Comparison of ENCODE assay signal across 13 mouse cellular contexts in the genomic region with DNA sequence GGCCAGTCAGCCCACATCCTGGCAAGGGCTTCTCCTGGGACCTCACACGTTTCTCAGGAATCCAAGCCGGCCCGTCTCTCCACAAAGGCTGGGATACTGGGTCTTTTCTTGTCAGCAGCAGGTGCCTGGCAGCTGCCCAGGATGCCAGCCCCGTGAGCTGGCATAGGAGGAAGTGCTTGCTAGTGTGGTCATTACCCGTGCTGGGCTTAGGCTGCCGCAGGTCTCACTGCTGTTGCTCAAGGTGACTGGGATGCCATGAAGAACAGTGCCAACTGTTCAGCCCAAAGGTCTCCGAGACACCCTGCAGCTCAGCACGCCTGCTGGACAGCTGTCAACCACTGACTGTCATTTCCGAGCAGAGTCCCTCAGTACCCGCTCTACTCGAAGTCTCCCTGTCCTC. TPM values are rescaled to one million over a fixed set of nuclear protein-coding genes. Genes with fewer than 3 reads are reported as not detected.
A peak's percentile ranks its signal among the peaks of the same experiment; 100 is the strongest.
DNase-seq lines count a peak whose midpoint lies in the region; ATAC-seq and TF ChIP-seq lines count a peak whose summit lies in the region.
"Had no signal": no experiment of that assay in that cellular context is flagged by ENCODE, and none has a peak within 500 bp of the region (broad histone marks: within the 10 kb centered on the region; RNA-seq: fewer than 3 reads in every experiment).

No protein-coding gene starts in this region.

- H3K4me1 ChIP-seq in forebrain, postnatal 0 days (ENCODE audit: insufficient read depth): no peaks in the 10 kb centered on the region
- peaks cover 28% of the 10 kb centered on the region for H3K4me1 ChIP-seq in forebrain, embryonic 10.5 days

- 44% methylated on average over 11 of the region's 11 CpGs for WGBS in forebrain, postnatal 0 days
- 86% methylated on average over 11 of the region's 11 CpGs for WGBS in forebrain, embryonic 10.5 days

- H3ac ChIP-seq in C2C12 (ENCODE audit: control insufficient read depth, insufficient read length, low read depth): no peak overlapping the region

- H3K79me2 ChIP-seq in C2C12 (ENCODE audit: control insufficient read depth, insufficient read depth): no peaks in the 10 kb centered on the region

- H3K79me3 ChIP-seq in C2C12 (ENCODE audit: low read depth): no peaks in the 10 kb centered on the region

- H3K4me2 ChIP-seq in forebrain, postnatal 0 days (ENCODE audit: low read depth): no peak overlapping the region
- H3K4me2 ChIP-seq: liver, embryonic 15.5 days; midbrain, embryonic 12.5 days had no signal

- no peaks in the 10 kb centered on the region for H3K36me3 ChIP-seq in forebrain, postnatal 0 days (ENCODE audit: insufficient read depth)
- H3K36me3 ChIP-seq in forebrain, embryonic 10.5 days (replicated peaks): no peaks in the 10 kb centered on the region
- H3K36me3 ChIP-seq in C2C12 (ENCODE audit: control insufficient read depth, insufficient read depth): no peaks in the 10 kb centered on the region
- H3K36me3 ChIP-seq: liver, embryonic 15.5 days; midbrain, embryonic 12.5 days; neural tube, embryonic 12.5 days had no signal

- no peak overlapping the region for H3K9ac ChIP-seq in forebrain, postnatal 0 days
- H3K9ac ChIP-seq: liver, embryonic 15.5 days; midbrain, embryonic 12.5 days; neural tube, embryonic 12.5 days had no signal

- no peak for ATAC-seq in forebrain, postnatal 0 days
- 0 out of 2 replicates have a peak, but pooled peaks have one; percentile 35 for ATAC-seq in granulocyte monocyte progenitor cell, adult 5-6 weeks (replicated peaks; ENCODE audit: poor library complexity, severe bottlenecking)

- no peak overlapping the region for H3K27ac ChIP-seq in forebrain, postnatal 0 days (ENCODE audit: low read depth, low read length)
- no peak overlapping the region for H3K27ac ChIP-seq in forebrain, embryonic 10.5 days
- H3K27ac ChIP-seq: liver, embryonic 15.5 days; midbrain, embryonic 12.5 days; neural tube, embryonic 12.5 days had no signal

- no peak overlapping the region for H3K4me3 ChIP-seq in forebrain, postnatal 0 days (ENCODE audit: low read depth, low read length)
- H3K4me3 ChIP-seq in forebrain, embryonic 10.5 days: no peak overlapping the region
- no peak overlapping the region for H3K4me3 ChIP-seq in C2C12 (ENCODE audit: insufficient read depth, poor library complexity, severe bottlenecking)
- H3K4me3 ChIP-seq: liver, embryonic 15.5 days; midbrain, embryonic 12.5 days; neural tube, embryonic 12.5 days had no signal

- TF ChIP-seq CTCF in forebrain, postnatal 0 days (IDR thresholded peaks at IDR 0.05; ENCODE audit: low read depth): no peak
- TF ChIP-seq CTCF in C2C12 (IDR thresholded peaks at IDR 0.05; ENCODE audit: control insufficient read depth, insufficient read depth, insufficient read length): no peak

- no peaks in the 10 kb centered on the region for H3K27me3 ChIP-seq in forebrain, postnatal 0 days (ENCODE audit: insufficient read depth, low read length)
- no peaks in the 10 kb centered on the region for H3K27me3 ChIP-seq in forebrain, embryonic 10.5 days (ENCODE audit: poor library complexity, severe bottlenecking)
- no peaks in the 10 kb centered on the region for H3K27me3 ChIP-seq in C2C12 (ENCODE audit: control insufficient read depth, insufficient read depth, insufficient read length)
- H3K27me3 ChIP-seq: CH12.LX; liver, embryonic 15.5 days; neural tube, embryonic 12.5 days had no signal

- DNase-seq in forebrain, postnatal 0 days: peak; percentile 13
- no peak for DNase-seq in forebrain, embryonic 10.5 days (ENCODE audit: extremely low spot score, low spot score)
- DNase-seq in kidney, adult 11 months: peak; percentile 60
- no peak for DNase-seq in kidney, postnatal 14 days
- no peak for DNase-seq in adrenal gland, postnatal 4 days (ENCODE audit: low spot score in 2 of 2)
- DNase-seq in spleen, adult 12 weeks (ENCODE audit: low spot score): no peak
- DNase-seq: adrenal gland, adult 2 months had no signal

- H3K9me3 ChIP-seq in forebrain, postnatal 0 days (ENCODE audit: low read length): no peaks in the 10 kb centered on the region
- H3K9me3 ChIP-seq in forebrain, embryonic 10.5 days: no peaks in the 10 kb centered on the region
- H3K9me3 ChIP-seq: liver, embryonic 15.5 days; midbrain, embryonic 12.5 days; neural tube, embryonic 12.5 days had no signal

TF ChIP-seq in C2C12, 6 proteins besides CTCF, POLR2A, EP300 and RAD21:
- TF ChIP-seq FOSL1 (IDR thresholded peaks at IDR 0.05; ENCODE audit: insufficient read depth, low read length, poor library complexity, severe bottlenecking): peak; percentile 20
- TF ChIP-seq MAX (IDR thresholded peaks at IDR 0.05): peak; percentile 33
- no peak for TF ChIP-seq USF1 (IDR thresholded peaks at IDR 0.05; ENCODE audit: low read depth)
- peak; percentile 98 for TF ChIP-seq MYOD1 (IDR thresholded peaks at IDR 0.05; ENCODE audit: control insufficient read depth, insufficient read length, low read depth)
- TF ChIP-seq MYOG (IDR thresholded peaks at IDR 0.05; ENCODE audit: control insufficient read depth, extremely low read depth, insufficient read length): no peak
- TF ChIP-seq CEBPB (IDR thresholded peaks at IDR 0.05; ENCODE audit: low read depth): no peak

RNA-seq across cellular contexts. Expression of a gene that starts 33.6 kb away (rescaled TPM):
- total RNA-seq in forebrain, postnatal 0 days (2014; rRNA removed): 26.6 and 26.9 TPM in 2 replicates
- 28.6 and 39.7 TPM in 2 replicates for polyA plus RNA-seq in forebrain, postnatal 0 days (2015; fragmentation: Nextera tagmentation; extraction: Ambion mirVana)
- 36.5 and 37.8 TPM in 2 replicates for polyA plus RNA-seq in forebrain, embryonic 10.5 days (2016; fragmentation: Nextera tagmentation; extraction: Ambion mirVana)
- 7.3 TPM for polyA plus RNA-seq in C2C12 (2012; fragmentation: generic; extraction: Trizol)
- total RNA-seq in granulocyte monocyte progenitor cell, adult 5-6 weeks (2014; fragmentation: Nextera tagmentation): 10.4 and 17.7 TPM in 2 replicates
- total RNA-seq in granulocyte monocyte progenitor cell, adult 5-6 weeks (2017): 4.2 and 4.6 TPM in 2 replicates
- total RNA-seq in adrenal gland, postnatal 4 days (2021): 1 to 10 TPM; 6.1 to 6.6 TPM

Comparison
In these comparisons a context has a peak if more than half of its experiments do, and no peak if none do; other contexts are left out.
1. DNase-seq: peak in forebrain, postnatal 0 days (single experiment) and kidney, adult 11 months (single experiment); none in forebrain, embryonic 10.5 days (single experiment), kidney, postnatal 14 days (single experiment), adrenal gland, postnatal 4 days (0 of 2) and spleen, adult 12 weeks (single experiment).